Mouse (Mus musculus) kidney, postnatal 25 days (tissue): ENCODE data around the gene Cmtm2a.
"Not testable (repeated sequence)": the region's sequence is repeated elsewhere in the genome, so short reads cannot be mapped to it uniquely, and the experiment has no call there.

Experiments used
- DNase-seq, 2 experiments: peaks; one replicate each; pipeline ENCODE4 v3.0.0; 2021; ENCODE audit warnings: mixed read lengths in 2 of 2

The Cmtm2a gene

GRCm38 (mm10) chr8:104293081-104293480 is at the start of gene Cmtm2a:
Gene Cmtm2a (minus strand): TSS chr8:104293181.
- DNase-seq, result not testable (repeated sequence)

GRCm38 (mm10) chr8:104342426-104342825 is 49.4 kb upstream of the Cmtm2a start:
- no peak for DNase-seq

- DNase-seq, result no peak
Observed at GRCm38 (mm10) chr8:104341678-104342077, 48.7 kb upstream of the Cmtm2a start.

- DNase-seq, result peak; percentile 79 to 82
Observed at GRCm38 (mm10) chr8:104341106-104341561, 48.2 kb upstream of the Cmtm2a start.

- peak; percentile 74 to 86 for DNase-seq
Observed at GRCm38 (mm10) chr8:104340233-104341105, 47.5 kb upstream of the Cmtm2a start.

GRCm38 (mm10) chr8:104339983-104340232 is 46.9 kb upstream of the Cmtm2a start:
- DNase-seq, result no peak

GRCm38 (mm10) chr8:104339229-104339982 is 46.4 kb upstream of the Cmtm2a start, which contains the start of gene Cmtm3:
Gene Cmtm3 (plus strand): TSS chr8:104339410.
- DNase-seq, result peak; percentile 26 to 61

GRCm38 (mm10) chr8:104337890-104338289 is 44.9 kb upstream of the Cmtm2a start:
- DNase-seq, result no peak

GRCm38 (mm10) chr8:104336806-104337205 is 43.8 kb upstream of the Cmtm2a start:
- DNase-seq, result no peak

- no peak for DNase-seq
Observed at GRCm38 (mm10) chr8:104334196-104334595, 41.2 kb upstream of the Cmtm2a start.

- DNase-seq, result no peak
Observed at GRCm38 (mm10) chr8:104333786-104334185, 40.8 kb upstream of the Cmtm2a start.

GRCm38 (mm10) chr8:104332665-104333631 is 40.0 kb upstream of the Cmtm2a start:
- no peak for DNase-seq

- DNase-seq, result not testable (repeated sequence)
Observed at GRCm38 (mm10) chr8:104321930-104322329, 28.9 kb upstream of the Cmtm2a start, which contains the start of gene Cmtm2b. Gene Cmtm2b (plus strand): TSS chr8:104322230.

- DNase-seq, result not testable (repeated sequence)
Observed at GRCm38 (mm10) chr8:104321267-104321666, 28.3 kb upstream of the Cmtm2a start, which contains the start of gene Gm11020. Gene Gm11020 (plus strand): TSS chr8:104321567.

- peak in 1 of 2 experiments; percentile 30 for DNase-seq
Observed at GRCm38 (mm10) chr8:104313311-104313710, 20.3 kb upstream of the Cmtm2a start.

GRCm38 (mm10) chr8:104312023-104312422 is 19.0 kb upstream of the Cmtm2a start:
- DNase-seq, result not testable (repeated sequence)

GRCm38 (mm10) chr8:104309441-104310155 is 16.6 kb upstream of the Cmtm2a start, which contains the start of the genes Gm45711 and Cmtm1:
Gene Gm45711 (minus strand): TSS chr8:104310081.
Gene Cmtm1 (minus strand): TSS chr8:104310145.
- DNase-seq, result not testable (repeated sequence)

GRCm38 (mm10) chr8:104308341-104308740 is 15.4 kb upstream of the Cmtm2a start:
- not testable (repeated sequence) for DNase-seq

GRCm38 (mm10) chr8:104304962-104305361 is 12.0 kb upstream of the Cmtm2a start:
- no peak for DNase-seq

GRCm38 (mm10) chr8:104302536-104302935 is 9.6 kb upstream of the Cmtm2a start:
- DNase-seq, result not testable (repeated sequence)

- not testable (repeated sequence) for DNase-seq
Observed at GRCm38 (mm10) chr8:104301577-104301976, 8.6 kb upstream of the Cmtm2a start.
